Mouse (Mus musculus) embryonic facial prominence, embryonic 10.5 days (tissue): ENCODE data around the gene Oma1. TPM values are rescaled to one million over a fixed set of nuclear protein-coding genes. Genes with fewer than 3 reads are reported as not detected.

ENCODE experiments used
- polyA plus RNA-seq: library from polyadenylated mRNA; unstranded; fragments of >200 nt; fragmentation: Nextera tagmentation; extraction: Ambion mirVana; gene quantifications from 2 replicates; pipeline ENCODE4 v1.2.1, GENCODE M21; 2016

Gene Oma1
- polyA plus RNA-seq, 1 experiment from 2014 or later: 16.3 TPM

Other genes with a start within 250 kb of the Oma1 start
- 38.7 and 44.3 TPM in 2 replicates for gene Mier1, start 199.4 kb upstream of the Oma1 start, polyA plus RNA-seq
- 4.2 and 4.7 TPM in 2 replicates for gene Wdr78, start 199.3 kb upstream of the Oma1 start, polyA plus RNA-seq
- 11.4 and 13.0 TPM in 2 replicates for gene Slc35d1, start 98.6 kb upstream of the Oma1 start, polyA plus RNA-seq
- gene 4921539E11Rik, start 22.9 kb upstream of the Oma1 start, polyA plus RNA-seq: not detected in 2 replicates